Mouse (Mus musculus): ENCODE results near the gene Rnf208. TPM values are rescaled to one million over a fixed set of nuclear protein-coding genes. Genes with fewer than 3 reads are reported as not detected.

Gene Rnf208
- polyA plus RNA-seq, 1 experiment from 2014 or later: 0.74 TPM

GRCm38 (mm10) chr2:25224766-25225752 is 17.0 kb upstream of the Rnf208 start:
- Histone ChIP-seq H3K27ac (peak overlapping the region; percentile 100), H3K9me3 (replicated peaks) (no peaks in the 10 kb centered on the region), H3K4me3 (replicated peaks) (peak overlapping the region; percentile 92), H3K4me1 (replicated peaks) (peaks cover 47% of the 10 kb centered on the region), H3K4me2 (peak overlapping the region; percentile 72), H3K27me3 (no peaks in the 10 kb centered on the region), H3K9ac (peak overlapping the region; percentile 86), H3K36me3 (peaks cover 27% of the 10 kb centered on the region)
- ATAC-seq (ENCODE audit: low read depth): peak; percentile 88
- 2% methylated on average over 40 of the region's 41 CpGs for WGBS (ENCODE audit: insufficient replicate concordance)
- peak; percentile 99 for DNase-seq

GRCm38 (mm10) chr2:25225811-25226379 is 16.2 kb upstream of the Rnf208 start:
- H3K4me1 ChIP-seq (replicated peaks): peaks cover 47% of the 10 kb centered on the region
- H3K4me2 ChIP-seq: peak overlapping the region; percentile 72
- no peaks in the 10 kb centered on the region for H3K9me3 ChIP-seq (replicated peaks)
- peak overlapping the region; percentile 98 for H3K27ac ChIP-seq
- no peaks in the 10 kb centered on the region for H3K27me3 ChIP-seq
- WGBS (ENCODE audit: insufficient replicate concordance): 78% methylated on average over 8 of the region's 8 CpGs
- ATAC-seq (ENCODE audit: low read depth) (no peak), DNase-seq (no peak)
- peak overlapping the region; percentile 86 for H3K9ac ChIP-seq
- H3K36me3 ChIP-seq: peaks cover 27% of the 10 kb centered on the region
- peak overlapping the region; percentile 73 for H3K4me3 ChIP-seq (replicated peaks)

GRCm38 (mm10) chr2:25226864-25227263 is 15.2 kb upstream of the Rnf208 start:
- Histone ChIP-seq H3K27ac (peak overlapping the region; percentile 98), H3K4me1 (replicated peaks) (peaks cover 40% of the 10 kb centered on the region), H3K4me3 (replicated peaks) (no peak overlapping the region), H3K27me3 (no peaks in the 10 kb centered on the region), H3K9ac (peak overlapping the region; percentile 5; the same call in 1 of the 2 replicates), H3K36me3 (peaks cover 21% of the 10 kb centered on the region), H3K4me2 (0 out of 2 replicates have a peak overlapping the region, but pooled peaks have one; percentile 0), H3K9me3 (replicated peaks) (no peaks in the 10 kb centered on the region)
- ATAC-seq (ENCODE audit: low read depth) (no peak), DNase-seq (no peak)
- WGBS (ENCODE audit: insufficient replicate concordance): 81% methylated on average over 5 of the region's 5 CpGs

- Histone ChIP-seq H3K9me3 (replicated peaks) (no peaks in the 10 kb centered on the region), H3K4me3 (replicated peaks) (no peak overlapping the region), H3K27ac (no peak overlapping the region), H3K36me3 (peaks cover 15% of the 10 kb centered on the region), H3K9ac (peak overlapping the region; percentile 22; the same call in 1 of the 2 replicates), H3K4me2 (no peak overlapping the region), H3K27me3 (no peaks in the 10 kb centered on the region), H3K4me1 (replicated peaks) (peaks cover 35% of the 10 kb centered on the region)
- no peak for ATAC-seq (ENCODE audit: low read depth)
- DNase-seq: no peak
- 83% methylated on average over 4 of the region's 4 CpGs for WGBS (ENCODE audit: insufficient replicate concordance)
Observed at GRCm38 (mm10) chr2:25227406-25227805, 14.6 kb upstream of the Rnf208 start.

- Histone ChIP-seq H3K27ac (peak overlapping the region; percentile 80), H3K4me2 (peak overlapping the region; percentile 57), H3K9ac (peak overlapping the region; percentile 59), H3K4me3 (replicated peaks) (peak overlapping the region; percentile 44), H3K9me3 (replicated peaks) (no peaks in the 10 kb centered on the region), H3K27me3 (no peaks in the 10 kb centered on the region), H3K36me3 (peaks cover 5% of the 10 kb centered on the region), H3K4me1 (replicated peaks) (peaks cover 36% of the 10 kb centered on the region)
- 0% methylated on average over 7 of the region's 7 CpGs for WGBS (ENCODE audit: insufficient replicate concordance)
- DNase-seq (peak; percentile 79), ATAC-seq (ENCODE audit: low read depth) (peak; percentile 10)
Observed at GRCm38 (mm10) chr2:25228431-25228889, 13.6 kb upstream of the Rnf208 start.

GRCm38 (mm10) chr2:25228995-25229530 is 13.0 kb upstream of the Rnf208 start:
- H3K4me1 ChIP-seq (replicated peaks): peaks cover 41% of the 10 kb centered on the region
- H3K9me3 ChIP-seq (replicated peaks): no peaks in the 10 kb centered on the region
- peak overlapping the region; percentile 57 for H3K4me2 ChIP-seq
- no peaks in the 10 kb centered on the region for H3K27me3 ChIP-seq
- no peaks in the 10 kb centered on the region for H3K36me3 ChIP-seq
- 65% methylated on average over 6 of the region's 6 CpGs for WGBS (ENCODE audit: insufficient replicate concordance)
- peak overlapping the region; percentile 44 for H3K4me3 ChIP-seq (replicated peaks)
- H3K27ac ChIP-seq: peak overlapping the region; percentile 80
- ATAC-seq (ENCODE audit: low read depth) (no peak), DNase-seq (no peak)
- peak overlapping the region; percentile 59; the same call in 1 of the 2 replicates for H3K9ac ChIP-seq

GRCm38 (mm10) chr2:25229582-25229981 is 12.5 kb upstream of the Rnf208 start:
- WGBS (ENCODE audit: insufficient replicate concordance): 67% methylated on average over 5 of the region's 5 CpGs
- no peaks in the 10 kb centered on the region for H3K27me3 ChIP-seq
- H3K4me1 ChIP-seq (replicated peaks): peaks cover 46% of the 10 kb centered on the region
- DNase-seq (no peak), ATAC-seq (ENCODE audit: low read depth) (no peak)
- no peaks in the 10 kb centered on the region for H3K36me3 ChIP-seq
- H3K9ac ChIP-seq: no peak overlapping the region
- no peak overlapping the region for H3K4me3 ChIP-seq (replicated peaks)
- H3K9me3 ChIP-seq (replicated peaks): no peaks in the 10 kb centered on the region
- H3K4me2 ChIP-seq: no peak overlapping the region
- no peak overlapping the region for H3K27ac ChIP-seq

- H3K27me3 ChIP-seq: no peaks in the 10 kb centered on the region
- no peak overlapping the region for H3K4me2 ChIP-seq
- H3K36me3 ChIP-seq: no peaks in the 10 kb centered on the region
- WGBS (ENCODE audit: insufficient replicate concordance): 84% methylated on average over 7 of the region's 7 CpGs
- ATAC-seq (ENCODE audit: low read depth) (no peak), DNase-seq (no peak)
- H3K4me1 ChIP-seq (replicated peaks): peaks cover 43% of the 10 kb centered on the region
- H3K9me3 ChIP-seq (replicated peaks): no peaks in the 10 kb centered on the region
- H3K4me3 ChIP-seq (replicated peaks): no peak overlapping the region
- no peak overlapping the region for H3K9ac ChIP-seq
- H3K27ac ChIP-seq: no peak overlapping the region
Observed at GRCm38 (mm10) chr2:25230581-25230980, 11.5 kb upstream of the Rnf208 start.

GRCm38 (mm10) chr2:25231038-25231437 is 11.0 kb upstream of the Rnf208 start:
- ATAC-seq (ENCODE audit: low read depth) (no peak), DNase-seq (no peak)
- Histone ChIP-seq H3K9ac (no peak overlapping the region), H3K27ac (no peak overlapping the region), H3K27me3 (peaks cover 4% of the 10 kb centered on the region; the same call in 1 of the 2 replicates), H3K4me1 (replicated peaks) (peaks cover 39% of the 10 kb centered on the region), H3K9me3 (replicated peaks) (no peaks in the 10 kb centered on the region), H3K4me3 (replicated peaks) (no peak overlapping the region), H3K36me3 (no peaks in the 10 kb centered on the region), H3K4me2 (no peak overlapping the region)
- WGBS (ENCODE audit: insufficient replicate concordance): 59% methylated on average over 12 of the region's 12 CpGs

GRCm38 (mm10) chr2:25233421-25233820 is 8.6 kb upstream of the Rnf208 start:
- Histone ChIP-seq H3K27me3 (peaks cover 6% of the 10 kb centered on the region; the same call in 1 of the 2 replicates), H3K4me2 (no peak overlapping the region), H3K27ac (no peak overlapping the region), H3K4me1 (replicated peaks) (peaks cover 36% of the 10 kb centered on the region), H3K9ac (no peak overlapping the region), H3K4me3 (replicated peaks) (no peak overlapping the region), H3K9me3 (replicated peaks) (no peaks in the 10 kb centered on the region), H3K36me3 (no peaks in the 10 kb centered on the region)
- DNase-seq (no peak), ATAC-seq (ENCODE audit: low read depth) (no peak)
- WGBS (ENCODE audit: insufficient replicate concordance): 18% methylated on average over 4 of the region's 4 CpGs

GRCm38 (mm10) chr2:25234050-25234449 is 8.0 kb upstream of the Rnf208 start, which contains the start of gene Slc34a3:
TSS of gene Slc34a3 (minus strand) at chr2:25234364.
- Histone ChIP-seq H3K4me2 (no peak within 1 kb of the TSS), H3K27ac (no peak within 1 kb of the TSS), H3K9me3 (replicated peaks) (no peaks in the 10 kb centered on the region), H3K4me1 (replicated peaks) (peaks cover 30% of the 10 kb centered on the region), H3K27me3 (peaks cover 6% of the 10 kb centered on the region; the same call in 1 of the 2 replicates), H3K4me3 (replicated peaks) (no peak within 1 kb of the TSS), H3K36me3 (no peaks in the 10 kb centered on the region), H3K9ac (no peak within 1 kb of the TSS)
- 66% methylated on average over 3 of the region's 3 CpGs for WGBS (ENCODE audit: insufficient replicate concordance)
- DNase-seq (no peak), ATAC-seq (ENCODE audit: low read depth) (no peak)
